Mouse (Mus musculus) testis, adult 10 weeks (tissue): ENCODE results near the gene Bclaf1. TPM values are rescaled to one million over a fixed set of nuclear protein-coding genes. Genes with fewer than 3 reads are reported as not detected.

Source experiments
- polyA plus RNA-seq: library from polyadenylated mRNA; stranded (reverse); fragments of 350-450 nt; fragmentation: Illumina TruSeq; extraction: RNeasy Lipid Tissue Mini Kit (QIAGEN cat#74804); gene quantifications from one replicate; pipeline ENCODE4 v1.2.3, GENCODE M21; 2014; ENCODE audit warnings: low read depth, low replicate concordance

Gene Bclaf1
- polyA plus RNA-seq: 157 TPM

GRCm38 (mm10) chr10:20311918-20312735, at the start of gene Bclaf1:
TSS of gene Bclaf1 (plus strand) at chr10:20312469.

DNA sequence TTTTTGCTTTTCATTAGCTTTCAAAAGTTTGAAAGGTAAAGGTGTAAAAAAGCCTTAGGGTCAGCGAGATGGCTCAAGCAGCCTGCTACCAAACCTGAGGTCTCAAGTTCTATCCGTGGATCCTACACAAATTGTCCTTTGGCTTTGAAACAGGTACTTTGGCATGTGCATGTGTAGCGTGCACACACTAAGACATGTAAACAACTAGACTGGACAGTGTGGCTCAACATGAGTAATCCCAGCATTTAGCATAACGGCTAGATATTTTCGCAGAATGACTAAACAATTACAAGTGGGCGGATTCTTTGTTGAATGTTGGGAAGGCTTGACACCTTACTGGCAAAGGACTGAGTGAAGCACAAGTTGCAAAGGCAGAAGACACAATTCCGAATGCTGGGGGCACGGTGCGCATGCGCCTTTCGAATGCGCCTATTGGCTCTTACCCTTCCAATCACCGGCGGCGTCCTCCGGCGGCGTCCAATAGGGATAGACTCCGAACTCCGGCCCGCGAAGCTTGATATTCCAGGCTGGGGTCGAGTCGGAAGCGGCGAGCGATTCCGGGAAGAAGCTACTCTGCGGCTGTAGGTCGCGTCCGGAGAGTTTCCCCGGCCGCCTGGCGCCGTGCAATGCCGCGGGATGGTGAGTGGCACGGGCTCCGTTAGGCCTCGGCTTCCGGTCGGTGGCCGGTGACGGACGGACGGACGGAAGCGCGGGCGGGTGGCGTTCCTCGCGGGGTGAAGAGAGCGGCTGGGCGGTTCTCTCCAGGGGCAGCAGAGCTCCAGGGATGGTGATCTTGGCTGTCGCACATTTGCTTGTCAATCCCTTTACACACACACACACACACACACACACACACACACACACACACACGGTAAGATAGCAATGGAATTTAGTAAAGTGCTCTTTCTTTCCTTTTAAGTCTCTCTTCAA, 35.3 kb downstream of the Bclaf1 start, which contains the start of gene Mtfr2:
TSS of gene Mtfr2 (plus strand) at position 486 of the 930 bp plus-strand sequence.

Other genes with a start within 250 kb of the Bclaf1 start
- gene Map7, start 164.0 kb upstream of the Bclaf1 start, polyA plus RNA-seq: 117 TPM
- gene Mtfr2, start 35.3 kb downstream of the Bclaf1 start, polyA plus RNA-seq: 20.6 TPM